Mouse (Mus musculus) megakaryocyte progenitor cell, adult 5-6 weeks (primary cell): ENCODE data around the gene Gm17689. TPM values are rescaled to one million over a fixed set of nuclear protein-coding genes. Genes with fewer than 3 reads are reported as not detected.

Experiments used
- ATAC-seq: replicated peaks from 2 replicates; pipeline ENCODE4 v1.8.0; 2016; ENCODE audit warnings: mild to moderate bottlenecking, moderate TSS enrichment, inconsistent platforms; ENCODE audit not compliant: poor library complexity
- total RNA-seq, 2 experiments: library from RNA; stranded (forward) in 1 of 2; stranded (reverse) in 1 of 2; fragments of 157-497, 149-512 nt in 1 of 2; fragments of 200-1000 nt in 1 of 2; gene quantifications; 2 replicates each; pipeline versions ENCODE4 v1.2.3 to v1.2.4; 2015 to 2017

Gene Gm17689
- total RNA-seq (2015) (not detected in 2 replicates), total RNA-seq (2017) (not detected in 2 replicates)

- ATAC-seq: no peak
Observed at GRCm38 (mm10) chr9:36582535-36582934, at the start of gene Gm17689. Gene Gm17689, minus strand, starts transcription at chr9:36582635.

- ATAC-seq: no peak
Observed at GRCm38 (mm10) chr9:36541863-36542262, 40.6 kb downstream of the Gm17689 start, which contains the start of gene Gm5615. Gene Gm5615, minus strand, starts transcription at chr9:36541963.

Other genes with a start within 250 kb of the Gm17689 start
- not detected in 2 replicates for gene Gm7257, start 150.8 kb downstream of the Gm17689 start, total RNA-seq (2015)
- gene Gm7257, start 150.8 kb downstream of the Gm17689 start, total RNA-seq (2017): not detected in 2 replicates
- not detected in 2 replicates for gene Gm9513, start 107.0 kb downstream of the Gm17689 start, total RNA-seq (2015)
- gene Gm9513, start 107.0 kb downstream of the Gm17689 start, total RNA-seq (2017): not detected in 2 replicates
- gene Gm5615, start 40.7 kb downstream of the Gm17689 start, total RNA-seq (2015): not detected in 2 replicates
- not detected in 2 replicates for gene Gm5615, start 40.7 kb downstream of the Gm17689 start, total RNA-seq (2017)
- not detected in 2 replicates for gene A630095E13Rik, start 60.7 kb upstream of the Gm17689 start, total RNA-seq (2015)
- not detected in 2 replicates for gene A630095E13Rik, start 60.7 kb upstream of the Gm17689 start, total RNA-seq (2017)
- gene Acrv1, start 110.6 kb upstream of the Gm17689 start, total RNA-seq (2015): not detected in 2 replicates
- not detected in 2 replicates for gene Acrv1, start 110.6 kb upstream of the Gm17689 start, total RNA-seq (2017)
- 42.2 and 52.8 TPM in 2 replicates for gene Chek1, start 144.4 kb upstream of the Gm17689 start, total RNA-seq (2015)
- gene Chek1, start 144.4 kb upstream of the Gm17689 start, total RNA-seq (2017): 57.7 and 69.5 TPM in 2 replicates
- gene Stt3a, start 185.0 kb upstream of the Gm17689 start, total RNA-seq (2015): 374 and 460 TPM in 2 replicates
- gene Stt3a, start 185.0 kb upstream of the Gm17689 start, total RNA-seq (2017): 885 and 971 TPM in 2 replicates
- gene Ei24, start 214.8 kb upstream of the Gm17689 start, total RNA-seq (2015): 43.7 and 49.3 TPM in 2 replicates
- gene Ei24, start 214.8 kb upstream of the Gm17689 start, total RNA-seq (2017): 38.9 and 51.4 TPM in 2 replicates
- gene Fez1, start 239.2 kb upstream of the Gm17689 start, total RNA-seq (2015): not detected in 2 replicates
- not detected in 2 replicates for gene Fez1, start 239.2 kb upstream of the Gm17689 start, total RNA-seq (2017)